Mouse (Mus musculus): Measurements from ENCODE around the gene Snx32. TPM values are rescaled to one million over a fixed set of nuclear protein-coding genes. Genes with fewer than 3 reads are reported as not detected.
"Not testable (repeated sequence)": the region's sequence is repeated elsewhere in the genome, so short reads cannot be mapped to it uniquely, and the experiment has no call there.

Snx32 gene
- polyA plus RNA-seq, 1 experiment from 2014 or later: 36.0 TPM

- no peaks in the 10 kb centered on the region for H3K4me1 ChIP-seq
- H3K36me3 ChIP-seq: peaks cover 30% of the 10 kb centered on the region
- ATAC-seq (ENCODE audit: low FRiP score, low read depth): no peak
- no peaks in the 10 kb centered on the region; the same call in 1 of the 2 replicates for H3K27me3 ChIP-seq
- no peak overlapping the region for H3K4me3 ChIP-seq
- H3K27ac ChIP-seq (replicated peaks): no peak overlapping the region
- no peaks in the 10 kb centered on the region for H3K9me3 ChIP-seq
- WGBS: 91% methylated on average over 2 of the region's 2 CpGs
- H3K4me2 ChIP-seq (replicated peaks): no peak overlapping the region
- no peak overlapping the region for H3K9ac ChIP-seq (replicated peaks)
Observed at GRCm38 (mm10) chr19:5500330-5500875, 9.9 kb downstream of the Snx32 start.

DNA sequence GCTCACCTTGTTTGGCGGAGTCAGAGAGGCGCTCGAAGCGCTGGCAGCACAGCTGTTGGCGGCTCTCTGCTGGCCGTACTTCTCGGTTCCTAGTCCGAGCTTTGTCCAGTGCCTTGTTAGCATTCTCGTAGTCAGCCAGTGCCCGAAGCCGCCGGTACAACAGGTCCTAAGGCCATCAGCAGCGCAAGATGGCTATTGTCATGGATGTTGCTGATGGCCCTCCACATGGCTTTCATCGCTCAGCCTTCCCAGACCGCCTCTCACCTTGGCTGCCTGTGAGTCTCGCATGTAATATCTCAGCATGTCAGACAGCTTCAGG is 14.3 kb downstream of the Snx32 start:
- Histone ChIP-seq H3K4me1 (peaks cover 18% of the 10 kb centered on the region), H3K27me3 (no peaks in the 10 kb centered on the region), H3K9ac (replicated peaks) (no peak overlapping the region), H3K36me3 (peaks cover 58% of the 10 kb centered on the region), H3K27ac (replicated peaks) (0 out of 2 replicates have a peak overlapping the region, but pooled peaks have one; percentile 17), H3K4me2 (replicated peaks) (no peak overlapping the region), H3K4me3 (no peak overlapping the region), H3K9me3 (no peaks in the 10 kb centered on the region)
- 87% methylated on average over 16 of the region's 16 CpGs for WGBS
- ATAC-seq (ENCODE audit: low FRiP score, low read depth): no peak

GRCm38 (mm10) chr19:5495353-5496051 is 14.8 kb downstream of the Snx32 start:
- peaks cover 58% of the 10 kb centered on the region for H3K36me3 ChIP-seq
- no peak overlapping the region for H3K27ac ChIP-seq (replicated peaks)
- WGBS: 81% methylated on average over 12 of the region's 12 CpGs

GRCm38 (mm10) chr19:5494314-5494713 is 16.0 kb downstream of the Snx32 start:
- Histone ChIP-seq H3K4me3 (no peak overlapping the region), H3K4me2 (replicated peaks) (no peak overlapping the region), H3K9ac (replicated peaks) (no peak overlapping the region), H3K9me3 (no peaks in the 10 kb centered on the region), H3K27ac (replicated peaks) (no peak overlapping the region), H3K4me1 (peaks cover 18% of the 10 kb centered on the region), H3K36me3 (peaks cover 58% of the 10 kb centered on the region), H3K27me3 (no peaks in the 10 kb centered on the region)
- 84% methylated on average over 3 of the region's 3 CpGs for WGBS
- ATAC-seq (ENCODE audit: low FRiP score, low read depth): no peak

More at GRCm38 (mm10) chr19:5495353-5496051, 14.8 kb downstream of the Snx32 start:
- Histone ChIP-seq H3K9ac (replicated peaks) (no peak overlapping the region), H3K27me3 (no peaks in the 10 kb centered on the region), H3K4me1 (peaks cover 18% of the 10 kb centered on the region), H3K4me3 (no peak overlapping the region), H3K4me2 (replicated peaks) (no peak overlapping the region), H3K9me3 (no peaks in the 10 kb centered on the region)
- no peak for ATAC-seq (ENCODE audit: low FRiP score, low read depth)

GRCm38 (mm10) chr19:5493301-5493721 is 17.0 kb downstream of the Snx32 start:
- peaks cover 58% of the 10 kb centered on the region for H3K36me3 ChIP-seq
- 67% methylated on average over 9 of the region's 9 CpGs for WGBS
- not testable (repeated sequence) for H3K9ac ChIP-seq (replicated peaks); H3K9me3 ChIP-seq; H3K4me2 ChIP-seq (replicated peaks); H3K27me3 ChIP-seq; H3K27ac ChIP-seq (replicated peaks); ATAC-seq (ENCODE audit: low FRiP score, low read depth); H3K4me3 ChIP-seq
- H3K4me1 ChIP-seq: peaks cover 21% of the 10 kb centered on the region

GRCm38 (mm10) chr19:5492641-5493040 is 17.7 kb downstream of the Snx32 start:
- no peak for ATAC-seq (ENCODE audit: low FRiP score, low read depth)
- 0 out of 2 replicates have a peak overlapping the region, but pooled peaks have one; percentile 3 for H3K4me3 ChIP-seq
- H3K9ac ChIP-seq (replicated peaks): no peak overlapping the region
- H3K9me3 ChIP-seq: no peaks in the 10 kb centered on the region
- WGBS: 85% methylated on average over 4 of the region's 4 CpGs
- H3K27me3 ChIP-seq: no peaks in the 10 kb centered on the region
- H3K27ac ChIP-seq (replicated peaks): no peak overlapping the region
- peaks cover 22% of the 10 kb centered on the region for H3K4me1 ChIP-seq
- H3K4me2 ChIP-seq (replicated peaks): peak overlapping the region; percentile 70
- H3K36me3 ChIP-seq: peaks cover 53% of the 10 kb centered on the region

- Histone ChIP-seq H3K4me2 (replicated peaks) (peak overlapping the region; percentile 70), H3K4me1 (peaks cover 31% of the 10 kb centered on the region), H3K9ac (replicated peaks) (peak overlapping the region; percentile 98), H3K27ac (replicated peaks) (peak overlapping the region; percentile 99), H3K4me3 (peak overlapping the region; percentile 90), H3K36me3 (peaks cover 42% of the 10 kb centered on the region), H3K9me3 (no peaks in the 10 kb centered on the region), H3K27me3 (no peaks in the 10 kb centered on the region)
- peak; percentile 24 for ATAC-seq (ENCODE audit: low FRiP score, low read depth)
- WGBS: under 1% methylated on average over 54 of the region's 59 CpGs
Observed at GRCm38 (mm10) chr19:5490898-5491708, 19.2 kb downstream of the Snx32 start.

GRCm38 (mm10) chr19:5490313-5490897 is 19.9 kb downstream of the Snx32 start, which contains the start of gene Cfl1:
Gene Cfl1 (plus strand): TSS chr19:5490455.
- H3K4me3 ChIP-seq: peak within 1 kb of the TSS; percentile 90
- H3K4me2 ChIP-seq (replicated peaks): peak within 1 kb of the TSS; percentile 70
- peak within 1 kb of the TSS; percentile 99 for H3K27ac ChIP-seq (replicated peaks)
- H3K27me3 ChIP-seq: no peaks in the 10 kb centered on the region
- H3K36me3 ChIP-seq: peaks cover 42% of the 10 kb centered on the region
- no peaks in the 10 kb centered on the region for H3K9me3 ChIP-seq
- H3K4me1 ChIP-seq: peaks cover 31% of the 10 kb centered on the region
- WGBS: under 1% methylated on average over 62 of the region's 62 CpGs
- ATAC-seq (ENCODE audit: low FRiP score, low read depth): peak; percentile 61
- peak within 1 kb of the TSS; percentile 98 for H3K9ac ChIP-seq (replicated peaks)

- peak overlapping the region; percentile 90 for H3K4me3 ChIP-seq
- H3K27ac ChIP-seq (replicated peaks): peak overlapping the region; percentile 99
- H3K4me1 ChIP-seq: peaks cover 31% of the 10 kb centered on the region
- not testable (repeated sequence) for H3K9me3 ChIP-seq; H3K27me3 ChIP-seq; H3K9ac ChIP-seq (replicated peaks); ATAC-seq (ENCODE audit: low FRiP score, low read depth)
- H3K4me2 ChIP-seq (replicated peaks): peak overlapping the region; percentile 70
- peaks cover 44% of the 10 kb centered on the region for H3K36me3 ChIP-seq
- WGBS: 54% methylated on average over 10 of the region's 10 CpGs
Observed at GRCm38 (mm10) chr19:5489721-5490120, 20.6 kb downstream of the Snx32 start.

DNA sequence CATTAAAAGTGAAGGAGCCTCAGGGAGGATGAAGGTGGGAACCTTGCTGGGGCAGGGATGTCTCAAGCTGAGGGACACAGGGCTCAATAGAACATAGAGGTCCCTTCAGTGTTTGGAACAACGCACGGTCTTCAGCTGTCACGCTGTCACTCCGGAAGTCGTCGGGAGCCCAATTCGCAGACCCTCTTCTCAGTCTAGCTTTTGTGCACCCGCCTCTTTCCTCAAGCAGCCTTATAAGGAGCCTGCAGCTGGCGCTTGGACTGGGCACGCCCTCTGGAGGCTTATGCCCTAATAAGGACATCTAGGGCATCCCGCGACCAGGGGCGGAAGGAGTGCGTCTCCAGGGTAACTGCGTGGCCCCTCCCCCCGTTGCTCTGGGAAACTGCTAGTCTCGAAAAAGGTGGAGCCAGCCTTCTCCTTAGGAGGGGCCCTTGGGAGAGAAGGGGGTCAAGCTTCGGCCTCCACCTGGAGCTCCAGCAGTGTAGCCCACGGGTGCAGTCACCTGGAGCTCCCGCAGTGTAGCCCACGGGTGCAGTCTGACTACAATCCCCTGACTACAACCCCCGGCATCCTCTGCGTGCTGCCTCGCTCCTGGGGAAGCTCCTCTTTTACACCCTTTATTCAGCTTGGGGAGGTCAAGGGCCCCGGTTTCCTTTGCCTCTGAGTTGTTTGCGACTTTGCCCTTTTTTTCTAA is 21.3 kb downstream of the Snx32 start:
- Histone ChIP-seq H3K9ac (replicated peaks) (peak overlapping the region; percentile 62), H3K27me3 (no peaks in the 10 kb centered on the region), H3K4me3 (peak overlapping the region; percentile 53), H3K36me3 (peaks cover 44% of the 10 kb centered on the region), H3K9me3 (no peaks in the 10 kb centered on the region), H3K4me1 (peaks cover 31% of the 10 kb centered on the region), H3K4me2 (replicated peaks) (peak overlapping the region; percentile 67), H3K27ac (replicated peaks) (peak overlapping the region; percentile 99)
- ATAC-seq (ENCODE audit: low FRiP score, low read depth): peak; percentile 80
- 0% methylated on average over 26 of the region's 26 CpGs for WGBS

GRCm38 (mm10) chr19:5487768-5488550 is 22.4 kb downstream of the Snx32 start, which contains the start of gene Mus81:
Gene Mus81 (minus strand): TSS chr19:5488402.
- H3K36me3 ChIP-seq: peaks cover 44% of the 10 kb centered on the region
- peaks cover 25% of the 10 kb centered on the region for H3K4me1 ChIP-seq
- H3K4me3 ChIP-seq: peak within 1 kb of the TSS; percentile 53
- H3K9me3 ChIP-seq: no peaks in the 10 kb centered on the region
- peak; percentile 54 for ATAC-seq (ENCODE audit: low FRiP score, low read depth)
- H3K9ac ChIP-seq (replicated peaks): peak within 1 kb of the TSS; percentile 62
- under 1% methylated on average over 39 of the region's 39 CpGs for WGBS
- no peaks in the 10 kb centered on the region for H3K27me3 ChIP-seq
- H3K4me2 ChIP-seq (replicated peaks): peak within 1 kb of the TSS; percentile 67
- H3K27ac ChIP-seq (replicated peaks): peak within 1 kb of the TSS; percentile 99

All from midbrain, embryonic 12.5 days (tissue).